Mouse (Mus musculus): ENCODE measurements around the gene Xpa.

The Xpa gene

GRCm38 (mm10) chr4:46195781-46196487 is at the start of gene Xpa:
Xpa (minus strand) TSS chr4:46196311.
- peak; percentile 97 for DNase-seq

DNA sequence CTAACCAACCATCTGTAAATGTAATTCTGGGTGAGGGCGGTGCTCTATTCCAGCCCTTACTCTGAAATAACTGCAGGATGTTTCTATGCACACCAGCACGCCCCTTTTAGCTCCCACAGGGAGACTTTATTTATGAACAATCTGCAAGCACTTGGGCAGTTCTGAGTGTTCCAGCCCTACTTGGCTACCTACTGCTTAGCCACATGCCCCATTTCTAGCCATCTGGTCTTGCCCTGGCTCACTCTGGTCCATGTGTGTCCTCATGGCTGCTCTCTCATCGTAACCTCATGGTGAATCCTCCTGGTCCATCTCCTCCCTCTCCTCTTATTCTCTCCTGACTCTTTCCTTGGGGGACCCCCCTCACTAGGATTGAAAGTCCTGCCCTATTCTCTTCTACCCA is 39.8 kb upstream of the Xpa start:
- peak; percentile 86 for DNase-seq

- DNase-seq = no peak
Measured at GRCm38 (mm10) chr4:46234739-46235138, 38.6 kb upstream of the Xpa start.

- no peak for DNase-seq
Measured at GRCm38 (mm10) chr4:46226972-46227535, 30.9 kb upstream of the Xpa start.

- no peak for DNase-seq
Measured at GRCm38 (mm10) chr4:46221090-46221489, 25.0 kb upstream of the Xpa start.

DNA sequence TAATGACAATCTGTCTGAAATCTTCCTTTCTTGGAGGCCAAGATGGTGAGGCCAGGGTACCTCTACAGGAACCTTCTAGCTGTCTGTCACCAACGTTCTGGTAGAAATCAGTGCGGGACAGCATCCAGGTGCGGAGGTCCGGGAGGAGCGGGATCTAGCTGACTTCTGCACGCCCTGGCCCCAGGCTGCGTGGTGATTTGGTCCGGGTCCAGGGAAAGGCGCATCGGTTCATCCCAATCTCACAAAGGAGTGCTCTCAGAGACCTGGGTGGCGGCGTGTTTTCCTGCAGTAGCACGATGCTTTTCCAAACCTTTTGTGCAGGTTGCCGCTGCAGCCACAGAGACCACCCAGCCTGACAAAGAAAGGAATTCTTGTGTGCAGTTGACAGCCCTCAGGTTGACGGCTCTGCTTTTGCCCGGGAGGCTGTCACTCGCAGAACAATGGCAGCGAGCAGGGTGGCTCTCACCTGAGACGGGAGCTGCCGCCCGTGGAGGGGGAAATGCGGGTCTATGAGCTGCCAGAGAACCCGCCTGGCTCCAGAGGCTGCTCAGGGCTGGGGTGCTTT is 6.5 kb upstream of the Xpa start:
- DNase-seq = peak; percentile 57

GRCm38 (mm10) chr4:46201834-46202561 is 5.9 kb upstream of the Xpa start:
- peak; percentile 77 for DNase-seq

DNA sequence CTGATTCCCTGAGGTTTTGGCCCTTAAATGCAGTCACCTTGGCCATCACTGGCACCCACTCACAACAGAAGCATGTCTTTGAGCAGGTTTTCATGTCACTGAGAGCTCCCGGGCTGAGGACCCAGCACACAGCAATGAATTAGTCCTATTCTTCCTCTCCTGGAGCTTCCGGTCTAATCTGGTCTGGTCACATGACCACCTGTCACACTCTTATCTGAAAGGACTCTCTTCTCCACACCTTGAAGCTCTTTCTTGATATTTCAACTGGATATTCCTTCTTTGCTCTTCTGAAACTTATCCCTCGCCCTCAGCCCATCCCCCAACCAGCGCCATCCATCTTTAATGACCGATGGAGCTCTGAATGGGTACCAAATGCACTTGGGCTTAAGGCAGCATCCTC is 2.0 kb upstream of the Xpa start:
- peak; percentile 12 for DNase-seq

GRCm38 (mm10) chr4:46196513-46196912 is 402 bp upstream of the Xpa start:
- DNase-seq = no peak

DNA sequence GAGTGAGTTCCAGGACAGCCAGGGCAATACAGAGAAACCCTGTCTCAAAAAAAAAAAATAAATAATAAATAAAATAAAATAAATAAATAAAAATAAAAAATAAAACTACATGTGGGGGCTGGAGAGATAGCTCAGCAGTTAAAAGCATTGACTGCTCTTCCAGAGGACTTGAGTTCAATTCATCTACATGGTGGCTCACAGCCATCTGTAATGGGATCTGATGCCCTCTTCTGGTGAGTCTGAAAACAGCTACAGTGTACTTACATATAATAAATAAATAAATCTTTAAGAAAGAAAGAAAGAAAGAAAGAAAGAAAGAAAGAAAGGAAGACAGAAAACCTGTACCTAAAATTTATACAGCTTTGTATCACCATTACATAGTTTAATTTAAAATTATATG is 4.1 kb downstream of the Xpa start:
- DNase-seq = peak; percentile 23

DNA sequence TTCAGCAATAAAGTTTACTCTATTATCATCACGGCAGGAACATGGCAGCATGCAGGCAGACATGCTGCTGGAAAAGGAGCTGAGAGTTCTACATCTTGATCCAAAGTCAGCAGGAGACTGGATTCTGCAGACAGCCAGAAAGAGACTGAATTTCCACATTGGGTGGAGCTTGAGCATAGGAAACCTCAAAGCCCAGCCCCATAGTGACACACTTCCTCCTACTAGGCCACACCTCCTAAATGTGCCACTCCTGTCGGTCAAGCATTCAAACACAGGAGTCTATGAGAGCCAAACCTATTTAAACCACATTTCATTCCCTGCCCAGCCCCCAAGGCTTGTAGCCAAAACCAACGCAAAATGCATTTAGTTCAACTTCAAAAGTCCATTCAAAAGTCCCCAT is 9.6 kb downstream of the Xpa start:
- no peak for DNase-seq

- no peak for DNase-seq
Measured at GRCm38 (mm10) chr4:46185890-46186289, 10.2 kb downstream of the Xpa start.

GRCm38 (mm10) chr4:46185423-46185822 is 10.7 kb downstream of the Xpa start:
- no peak for DNase-seq

GRCm38 (mm10) chr4:46182181-46182580 is 13.9 kb downstream of the Xpa start:
- DNase-seq = no peak

DNA sequence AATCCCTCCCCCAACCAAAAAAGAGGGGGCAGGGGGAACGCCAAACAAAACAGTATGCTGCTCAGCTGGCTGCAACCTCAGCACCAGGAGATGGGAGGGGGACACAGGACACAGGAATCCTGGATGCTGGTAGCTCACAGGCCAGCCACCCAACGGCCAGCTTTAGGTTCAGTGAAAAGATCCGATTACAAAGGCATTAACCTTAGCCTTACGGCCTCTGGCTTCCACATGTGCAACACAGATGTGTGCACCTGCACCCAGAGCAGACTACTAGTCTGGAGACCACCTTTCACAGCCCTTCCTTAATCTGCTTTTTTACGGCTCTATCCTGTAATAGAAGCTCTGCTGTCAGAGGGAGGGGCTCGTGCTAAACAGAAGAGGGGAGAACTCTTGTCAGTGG is 14.9 kb downstream of the Xpa start:
- DNase-seq = no peak

- DNase-seq = no peak
Measured at GRCm38 (mm10) chr4:46177496-46177895, 18.6 kb downstream of the Xpa start.

GRCm38 (mm10) chr4:46177018-46177417 is 19.1 kb downstream of the Xpa start:
- DNase-seq = no peak

GRCm38 (mm10) chr4:46176313-46176712 is 19.8 kb downstream of the Xpa start:
- no peak for DNase-seq

GRCm38 (mm10) chr4:46171761-46172160 is 24.4 kb downstream of the Xpa start:
- DNase-seq = no peak

- DNase-seq = no peak
Measured at GRCm38 (mm10) chr4:46165831-46166230, 30.3 kb downstream of the Xpa start.

DNA sequence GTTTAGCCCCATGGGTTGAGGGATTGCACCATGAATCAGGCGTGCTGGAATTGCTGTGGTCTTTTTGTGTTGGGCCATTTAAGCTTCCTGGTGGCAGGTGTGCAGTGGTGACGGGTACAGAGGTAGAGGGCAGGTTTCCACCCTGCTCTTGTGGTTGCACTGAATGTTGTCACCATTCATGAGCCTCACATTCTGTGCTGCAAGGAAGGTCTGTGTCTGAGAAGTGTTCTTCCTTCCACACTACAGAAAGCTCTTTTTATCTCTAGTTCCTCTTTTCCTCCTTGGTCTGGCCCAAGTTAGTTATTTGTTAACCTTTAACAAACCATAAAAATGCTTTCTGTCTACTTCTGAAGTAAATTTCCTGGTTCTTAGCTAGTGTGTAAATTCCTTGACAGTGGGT is 32.1 kb downstream of the Xpa start:
- DNase-seq = no peak

GRCm38 (mm10) chr4:46151903-46152544 is 44.1 kb downstream of the Xpa start:
- DNase-seq = no peak

DNA sequence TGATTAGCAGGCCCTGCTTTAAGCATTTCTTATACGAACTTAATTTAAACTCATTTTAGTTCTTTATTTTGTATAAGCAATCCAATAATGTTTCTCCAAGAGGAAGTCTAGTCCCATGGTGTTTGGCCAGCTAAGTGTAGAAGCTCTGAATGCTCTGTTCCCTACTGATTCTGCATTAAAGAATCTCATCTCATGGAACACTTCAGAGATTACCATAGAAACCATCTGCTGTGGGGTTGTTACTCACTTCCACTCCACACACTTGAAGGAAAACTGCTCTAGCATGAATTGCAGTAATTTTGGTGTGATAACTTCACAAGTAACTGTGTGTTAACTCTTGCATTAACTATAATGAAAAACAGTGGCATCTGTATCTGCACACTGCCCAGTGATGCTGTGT is 49.2 kb downstream of the Xpa start:
- no peak for DNase-seq
